ENCODE assay signal across 8 mouse cellular contexts in the genomic region with DNA sequence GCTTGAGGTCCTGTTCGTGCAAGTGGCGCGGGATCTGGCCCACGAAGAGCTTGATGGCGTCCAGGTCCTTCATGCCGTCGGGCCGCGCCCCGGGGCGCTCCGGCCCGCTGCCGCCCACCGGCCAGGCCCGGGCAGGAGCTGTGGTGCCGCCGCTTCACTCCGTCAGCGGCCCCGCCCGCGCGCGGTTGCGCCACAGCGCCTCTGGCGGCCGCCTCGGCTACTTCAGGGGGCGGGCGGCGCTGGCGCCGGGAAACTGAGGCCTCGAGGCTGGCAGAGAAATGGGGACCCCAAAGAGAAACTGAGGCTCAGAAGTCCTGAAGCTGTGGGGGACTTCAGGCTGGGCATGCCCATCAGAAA. TPM values are rescaled to one million over a fixed set of nuclear protein-coding genes. Genes with fewer than 3 reads are reported as not detected.
DNase-seq lines count a peak whose midpoint lies in the region; ATAC-seq lines count a peak whose summit lies in the region.

A gene (minus strand): TSS at position 177 of the 357 bp plus-strand sequence.

- WGBS in forebrain, embryonic 11.5 days, result 0% methylated on average over 36 of the region's 36 CpGs
- WGBS in hindbrain, embryonic 16.5 days, result under 1% methylated on average over 36 of the region's 36 CpGs
- WGBS in limb, embryonic 12.5 days, result 0% methylated on average over 36 of the region's 36 CpGs
- WGBS in midbrain, embryonic 11.5 days, result 0% methylated on average over 36 of the region's 36 CpGs
- WGBS in stomach, embryonic 14.5 days, result under 1% methylated on average over 36 of the region's 36 CpGs

- H3K27me3 ChIP-seq in forebrain, embryonic 11.5 days (ENCODE audit: control insufficient read depth, insufficient read depth, low read length), result peaks cover 10% of the 10 kb centered on the region
- no peaks in the 10 kb centered on the region for H3K27me3 ChIP-seq in hindbrain, embryonic 16.5 days (replicated peaks; ENCODE audit: control insufficient read depth, insufficient read depth, low read length)
- H3K27me3 ChIP-seq in limb, embryonic 12.5 days, result peaks cover 49% of the 10 kb centered on the region
- peaks cover 10% of the 10 kb centered on the region for H3K27me3 ChIP-seq in midbrain, embryonic 11.5 days (ENCODE audit: control insufficient read depth, insufficient read depth, low read length)
- 0 out of 2 replicates have a peak, but pooled peaks cover 4% of the 10 kb centered on the region for H3K27me3 ChIP-seq in stomach, embryonic 14.5 days (ENCODE audit: control insufficient read depth, insufficient read depth, low read length)

- peak; percentile 47 for DNase-seq in ovary, postnatal 14 days (ENCODE audit: low spot score)
- no peak for DNase-seq in ovary, adult 18-20 months (ENCODE audit: low spot score)
- peak; percentile 68 for DNase-seq in brain, adult 2 months (ENCODE audit: low read depth, low spot score)
- DNase-seq in forebrain, embryonic 11.5 days (ENCODE audit: low spot score), result peak; percentile 84
- DNase-seq in midbrain, embryonic 11.5 days (ENCODE audit: low spot score, missing footprints), result peak; percentile 99

- H3K4me3 ChIP-seq in forebrain, embryonic 11.5 days (ENCODE audit: low read depth, low read length), result peak within 1 kb of the TSS; percentile 52
- peak within 1 kb of the TSS; percentile 66 for H3K4me3 ChIP-seq in hindbrain, embryonic 16.5 days (ENCODE audit: low read length)
- H3K4me3 ChIP-seq in limb, embryonic 12.5 days (replicated peaks), result peak within 1 kb of the TSS; percentile 49
- peak within 1 kb of the TSS; percentile 49 for H3K4me3 ChIP-seq in midbrain, embryonic 11.5 days (ENCODE audit: low read depth, low read length)
- H3K4me3 ChIP-seq in stomach, embryonic 14.5 days (ENCODE audit: low read depth, low read length), result peak within 1 kb of the TSS; percentile 36

- peaks cover 2% of the 10 kb centered on the region; the same call in 1 of the 2 replicates for H3K4me1 ChIP-seq in forebrain, embryonic 11.5 days (replicated peaks; ENCODE audit: control insufficient read depth, insufficient read depth, low read length)
- H3K4me1 ChIP-seq in hindbrain, embryonic 16.5 days (ENCODE audit: control insufficient read depth, insufficient read depth, low read depth, low read length), result peaks cover 29% of the 10 kb centered on the region
- 0 out of 2 replicates have a peak, but pooled peaks cover 8% of the 10 kb centered on the region for H3K4me1 ChIP-seq in limb, embryonic 12.5 days (replicated peaks)
- H3K4me1 ChIP-seq in midbrain, embryonic 11.5 days (ENCODE audit: control insufficient read depth, insufficient read depth, low read length), result peaks cover 18% of the 10 kb centered on the region
- H3K4me1 ChIP-seq in stomach, embryonic 14.5 days (ENCODE audit: control insufficient read depth, insufficient read depth, low read length), result no peaks in the 10 kb centered on the region

- no peaks in the 10 kb centered on the region; the same call in 1 of the 2 replicates for H3K36me3 ChIP-seq in forebrain, embryonic 11.5 days (ENCODE audit: control insufficient read depth, insufficient read depth, low read length)
- H3K36me3 ChIP-seq in hindbrain, embryonic 16.5 days (ENCODE audit: control insufficient read depth, insufficient read depth, low read length), result peaks cover 8% of the 10 kb centered on the region
- peaks cover 17% of the 10 kb centered on the region for H3K36me3 ChIP-seq in limb, embryonic 12.5 days
- peaks cover 3% of the 10 kb centered on the region; the same call in 1 of the 2 replicates for H3K36me3 ChIP-seq in midbrain, embryonic 11.5 days (ENCODE audit: control insufficient read depth, insufficient read depth, low read length)
- peaks cover 8% of the 10 kb centered on the region for H3K36me3 ChIP-seq in stomach, embryonic 14.5 days (ENCODE audit: control insufficient read depth, insufficient read depth, low read length)

- no peak within 1 kb of the TSS for H3K27ac ChIP-seq in forebrain, embryonic 11.5 days (ENCODE audit: low read depth, low read length)
- H3K27ac ChIP-seq in hindbrain, embryonic 16.5 days (ENCODE audit: low read depth, low read length), result peak within 1 kb of the TSS; percentile 82
- no peak within 1 kb of the TSS for H3K27ac ChIP-seq in limb, embryonic 12.5 days
- no peak within 1 kb of the TSS for H3K27ac ChIP-seq in midbrain, embryonic 11.5 days (ENCODE audit: low read depth, low read length)
- H3K27ac ChIP-seq in stomach, embryonic 14.5 days (ENCODE audit: low read length), result no peak within 1 kb of the TSS

- ATAC-seq in forebrain, embryonic 11.5 days (replicated peaks; ENCODE audit: low FRiP score), result peak; percentile 49
- ATAC-seq in hindbrain, embryonic 16.5 days, result peak; percentile 63
- ATAC-seq in limb, embryonic 12.5 days (ENCODE audit: insufficient number of reproducible peaks, insufficient read depth, low FRiP score, low TSS enrichment, low read depth), result no peak
- peak; percentile 64 for ATAC-seq in midbrain, embryonic 11.5 days (ENCODE audit: low FRiP score)
- peak; percentile 14; the same call in 1 of the 2 replicates for ATAC-seq in stomach, embryonic 14.5 days (ENCODE audit: insufficient number of reproducible peaks, insufficient read depth, low FRiP score, low read depth)

- H3K9me3 ChIP-seq in forebrain, embryonic 11.5 days (ENCODE audit: control insufficient read depth, low read length), result no peaks in the 10 kb centered on the region
- no peaks in the 10 kb centered on the region for H3K9me3 ChIP-seq in hindbrain, embryonic 16.5 days (ENCODE audit: control insufficient read depth, low read length)
- no peaks in the 10 kb centered on the region for H3K9me3 ChIP-seq in limb, embryonic 12.5 days
- H3K9me3 ChIP-seq in midbrain, embryonic 11.5 days (ENCODE audit: control insufficient read depth, low read length), result no peaks in the 10 kb centered on the region
- no peaks in the 10 kb centered on the region for H3K9me3 ChIP-seq in stomach, embryonic 14.5 days (ENCODE audit: control insufficient read depth, low read depth, low read length)

- peak within 1 kb of the TSS; percentile 62 for H3K9ac ChIP-seq in forebrain, embryonic 11.5 days (ENCODE audit: low read length)
- H3K9ac ChIP-seq in hindbrain, embryonic 16.5 days (ENCODE audit: low read depth, low read length), result peak within 1 kb of the TSS; percentile 81
- peak within 1 kb of the TSS; percentile 60 for H3K9ac ChIP-seq in limb, embryonic 12.5 days (replicated peaks)
- H3K9ac ChIP-seq in midbrain, embryonic 11.5 days (ENCODE audit: low read length), result peak within 1 kb of the TSS; percentile 69
- H3K9ac ChIP-seq in stomach, embryonic 14.5 days (replicated peaks; ENCODE audit: low read depth, low read length), result 0 out of 2 replicates have a peak within 1 kb of the TSS, but pooled peaks have one; percentile 21

- peak within 1 kb of the TSS; percentile 71 for H3K4me2 ChIP-seq in forebrain, embryonic 11.5 days (ENCODE audit: low read depth, low read length, severe bottlenecking)
- peak within 1 kb of the TSS; percentile 71 for H3K4me2 ChIP-seq in hindbrain, embryonic 16.5 days (ENCODE audit: low read length)
- peak within 1 kb of the TSS; percentile 71 for H3K4me2 ChIP-seq in limb, embryonic 12.5 days
- peak within 1 kb of the TSS; percentile 65 for H3K4me2 ChIP-seq in midbrain, embryonic 11.5 days
- peak within 1 kb of the TSS; percentile 74 for H3K4me2 ChIP-seq in stomach, embryonic 14.5 days (replicated peaks; ENCODE audit: low read depth, low read length)

RNA-seq across cellular contexts. Expression of the gene that starts here (rescaled TPM):
- 9.7 and 19.6 TPM in 2 replicates for polyA plus RNA-seq in forebrain, embryonic 11.5 days (2014; fragmentation: Nextera tagmentation; extraction: Ambion mirVana)
- 60.1 and 63.6 TPM in 2 replicates for polyA plus RNA-seq in hindbrain, embryonic 16.5 days (2015; fragmentation: Nextera tagmentation; extraction: Ambion mirVana)
- 0.70 and 0.93 TPM in 2 replicates for polyA plus RNA-seq in limb, embryonic 12.5 days (2016; fragmentation: Nextera tagmentation; extraction: Ambion mirVana)
- 10.0 and 13.1 TPM in 2 replicates for polyA plus RNA-seq in midbrain, embryonic 11.5 days (2014; fragmentation: Nextera tagmentation; extraction: Ambion mirVana)
- 1.7 and 2.2 TPM in 2 replicates for polyA plus RNA-seq in stomach, embryonic 14.5 days (2014; fragmentation: Nextera tagmentation; extraction: Ambion mirVana)

Comparison
In these comparisons a context has a peak if more than half of its experiments do, and no peak if none do; other contexts are left out.
1. H3K9ac ChIP-seq: peak in every context shown above with its lines; median percentile 81 in hindbrain, embryonic 16.5 days; 69 in midbrain, embryonic 11.5 days; 62 in forebrain, embryonic 11.5 days; 60 in limb, embryonic 12.5 days; 21 in stomach, embryonic 14.5 days.